Mouse (Mus musculus) liver, adult 2 months (tissue): ENCODE data around the gene Cdh15.

Source experiments
- CTCF ChIP-seq: fragments of 200-500 bp; IDR thresholded peaks from 2 replicates; pipeline ENCODE4 v1.5.1; 2011; ENCODE audit warnings: low read depth, low read length, control low read depth
- POLR2A ChIP-seq: fragments of 200-500 bp; IDR thresholded peaks from 2 replicates; pipeline ENCODE4 v1.6.1; 2011; ENCODE audit warnings: low read length, control low read depth; ENCODE audit not compliant: insufficient read depth; ENCODE audit errors: extremely low read depth

DNA sequence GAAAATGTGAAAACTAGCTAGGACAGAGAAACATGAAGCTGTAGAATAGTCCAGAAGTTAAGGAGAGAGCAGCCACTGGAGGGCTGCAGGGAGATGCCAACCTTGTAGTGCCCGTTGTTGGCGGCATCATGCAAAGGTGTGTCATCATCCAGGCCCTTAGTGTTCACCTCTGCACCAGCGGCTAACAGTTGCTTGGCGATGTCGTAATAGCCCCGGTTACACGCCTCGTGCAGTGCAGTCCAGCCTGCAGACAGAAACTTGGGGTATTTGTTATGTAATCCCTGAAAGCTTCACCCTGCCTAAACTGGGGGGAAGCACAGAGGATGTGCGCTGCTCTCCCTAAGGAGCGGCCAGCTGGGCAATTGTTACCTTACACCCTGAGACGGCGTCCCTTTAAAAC, 50.7 kb downstream of the Cdh15 start:
- TF ChIP-seq CTCF, result peak; percentile 54
- no peak for TF ChIP-seq POLR2A
